Mouse (Mus musculus) C2C12 (cell line): Measurements from ENCODE around the gene Nbl1. TPM values are rescaled to one million over a fixed set of nuclear protein-coding genes. Genes with fewer than 3 reads are reported as not detected.

Source experiments
- H3K27me3 ChIP-seq: one replicate; pipeline ENCODE4 v1.6.1; 2011; ENCODE audit not compliant: control insufficient read depth, insufficient read depth, insufficient read length
- H3K36me3 ChIP-seq: one replicate; pipeline ENCODE4 v1.6.1; 2011; ENCODE audit not compliant: control insufficient read depth, insufficient read depth
- H3K4me3 ChIP-seq: one replicate; pipeline ENCODE4 v1.5.1; 2011; ENCODE audit warnings: mild to moderate bottlenecking, control low read depth; ENCODE audit not compliant: poor library complexity, insufficient read depth, severe bottlenecking
- H3K79me2 ChIP-seq: one replicate; pipeline ENCODE4 v1.6.1; 2011; ENCODE audit not compliant: control insufficient read depth, insufficient read depth
- H3K79me3 ChIP-seq: one replicate; pipeline ENCODE4 v1.6.1; 2011; ENCODE audit warnings: low read depth, control low read depth
- H3ac ChIP-seq: one replicate; pipeline ENCODE3; 2011; ENCODE audit warnings: low read depth; ENCODE audit not compliant: control insufficient read depth, insufficient read length
- CEBPB ChIP-seq: IDR thresholded peaks from one replicate; pipeline ENCODE4 v1.6.1; 2011; ENCODE audit warnings: low read depth, mild to moderate bottlenecking, control low read depth, moderate library complexity
- CTCF ChIP-seq: IDR thresholded peaks from one replicate; pipeline ENCODE4 v1.5.1; 2011; ENCODE audit not compliant: control insufficient read depth, insufficient read depth, insufficient read length
- FOSL1 ChIP-seq: IDR thresholded peaks from one replicate; pipeline ENCODE4 v1.8.0; 2011; ENCODE audit warnings: mild to moderate bottlenecking, low read length; ENCODE audit not compliant: poor library complexity, insufficient read depth, severe bottlenecking
- MAX ChIP-seq: IDR thresholded peaks from one replicate; pipeline ENCODE4 v1.6.1; 2011; ENCODE audit warnings: mild to moderate bottlenecking, control low read depth
- MYOD1 ChIP-seq: IDR thresholded peaks from one replicate; pipeline ENCODE4 v1.6.1; 2011; ENCODE audit warnings: low read depth; ENCODE audit not compliant: control insufficient read depth, insufficient read length
- MYOG ChIP-seq: IDR thresholded peaks from one replicate; pipeline ENCODE4 v1.6.1; 2011; ENCODE audit not compliant: control insufficient read depth, insufficient read length; ENCODE audit errors: extremely low read depth
- USF1 ChIP-seq: IDR thresholded peaks from one replicate; pipeline ENCODE4 v1.6.1; 2011; ENCODE audit warnings: low read depth, mild to moderate bottlenecking, control low read depth, moderate library complexity
- polyA plus RNA-seq: library from polyadenylated mRNA; unstranded; fragments of >200 nt; fragmentation: generic; extraction: Trizol; gene quantifications from one replicate; pipeline ENCODE4 v1.2.1, GENCODE M21; 2012; ENCODE audit warnings: missing spikeins

The Nbl1 gene
- polyA plus RNA-seq, 1 experiment: 61.3 TPM

GRCm38 (mm10) chr4:139075041-139075711 lies 17.6 kb downstream of the Nbl1 start, which contains the start of gene Htr6:
TSS of gene Htr6 (minus strand) at chr4:139075570.
- peak within 1 kb of the TSS; percentile 35 for H3ac ChIP-seq
- no peaks in the 10 kb centered on the region for H3K36me3 ChIP-seq
- H3K79me2 ChIP-seq: no peaks in the 10 kb centered on the region
- no peaks in the 10 kb centered on the region for H3K79me3 ChIP-seq
- peaks cover 39% of the 10 kb centered on the region for H3K27me3 ChIP-seq
- no peak for TF ChIP-seq MYOD1
- TF ChIP-seq FOSL1: no peak
- no peak for TF ChIP-seq MAX
- TF ChIP-seq USF1: no peak
- TF ChIP-seq CEBPB: no peak
- TF ChIP-seq MYOG: no peak
- TF ChIP-seq CTCF: no peak
- H3K4me3 ChIP-seq: no peak within 1 kb of the TSS

GRCm38 (mm10) chr4:139074060-139074459 lies 18.7 kb downstream of the Nbl1 start:
- Histone ChIP-seq H3K79me2 (no peaks in the 10 kb centered on the region), H3K4me3 (no peak overlapping the region), H3ac (no peak overlapping the region), H3K36me3 (no peaks in the 10 kb centered on the region), H3K27me3 (peaks cover 46% of the 10 kb centered on the region), H3K79me3 (no peaks in the 10 kb centered on the region)
- no peak for TF ChIP-seq FOSL1
- TF ChIP-seq MYOD1: no peak
- TF ChIP-seq USF1: no peak
- TF ChIP-seq CEBPB: no peak
- TF ChIP-seq MYOG: no peak
- no peak for TF ChIP-seq CTCF
- TF ChIP-seq MAX: no peak

- Histone ChIP-seq H3K36me3 (no peaks in the 10 kb centered on the region), H3K27me3 (peaks cover 46% of the 10 kb centered on the region), H3K79me2 (no peaks in the 10 kb centered on the region), H3K79me3 (no peaks in the 10 kb centered on the region), H3ac (no peak overlapping the region), H3K4me3 (no peak overlapping the region)
- TF ChIP-seq USF1: no peak
- no peak for TF ChIP-seq CEBPB
- TF ChIP-seq FOSL1: no peak
Observed at GRCm38 (mm10) chr4:139068287-139068686, 24.5 kb downstream of the Nbl1 start.

GRCm38 (mm10) chr4:139064831-139065230 lies 28.0 kb downstream of the Nbl1 start:
- Histone ChIP-seq H3K27me3 (peaks cover 33% of the 10 kb centered on the region), H3ac (no peak overlapping the region), H3K36me3 (no peaks in the 10 kb centered on the region), H3K79me2 (no peaks in the 10 kb centered on the region), H3K4me3 (no peak overlapping the region), H3K79me3 (no peaks in the 10 kb centered on the region)
- TF ChIP-seq CTCF: no peak
- no peak for TF ChIP-seq MYOD1
- no peak for TF ChIP-seq FOSL1

- no peak overlapping the region for H3K4me3 ChIP-seq
- H3K36me3 ChIP-seq: no peaks in the 10 kb centered on the region
- no peak overlapping the region for H3ac ChIP-seq
- no peaks in the 10 kb centered on the region for H3K79me2 ChIP-seq
- peaks cover 23% of the 10 kb centered on the region for H3K27me3 ChIP-seq
- H3K79me3 ChIP-seq: no peaks in the 10 kb centered on the region
- TF ChIP-seq MYOG: no peak
- TF ChIP-seq USF1: no peak
- no peak for TF ChIP-seq CTCF
- TF ChIP-seq MAX: no peak
- no peak for TF ChIP-seq MYOD1
- TF ChIP-seq CEBPB: no peak
- TF ChIP-seq FOSL1: no peak
Observed at GRCm38 (mm10) chr4:139059569-139059968, 33.2 kb downstream of the Nbl1 start.

GRCm38 (mm10) chr4:139058029-139058428 lies 34.8 kb downstream of the Nbl1 start:
- Histone ChIP-seq H3K36me3 (no peaks in the 10 kb centered on the region), H3ac (no peak overlapping the region), H3K79me2 (no peaks in the 10 kb centered on the region), H3K4me3 (no peak overlapping the region), H3K79me3 (no peaks in the 10 kb centered on the region), H3K27me3 (peaks cover 24% of the 10 kb centered on the region)
- TF ChIP-seq MYOD1 (no peak), FOSL1 (no peak), MYOG (no peak), CTCF (no peak), MAX (no peak)
